Mouse (Mus musculus) intestine, embryonic 15.5 days (tissue): ENCODE measurements around the gene Hist2h2be. TPM values are rescaled to one million over a fixed set of nuclear protein-coding genes. Genes with fewer than 3 reads are reported as not detected.
"Not testable (repeated sequence)": the region's sequence is repeated elsewhere in the genome, so short reads cannot be mapped to it uniquely, and the experiment has no call there.

Experiments
- ATAC-seq: fragments of 200-750 bp; cut with Nextera tagmentation; 2 replicates; pipeline ENCODE4 v1.8.0; 2017; ENCODE audit warnings: moderate TSS enrichment, moderate library complexity
- H3K27ac ChIP-seq: fragments of 300-500 bp; sonication (generic); 2 replicates; pipeline ENCODE4 v1.5.1; 2015; ENCODE audit warnings: mild to moderate bottlenecking, inconsistent platforms
- H3K27me3 ChIP-seq: fragments of 300-500 bp; sonication (generic); replicated peaks from 2 replicates; pipeline ENCODE4 v1.6.1; 2015; ENCODE audit warnings: inconsistent platforms
- H3K36me3 ChIP-seq: fragments of 300-500 bp; sonication (generic); 2 replicates; pipeline ENCODE4 v1.6.1; 2015; ENCODE audit warnings: inconsistent platforms
- H3K4me1 ChIP-seq: fragments of 300-500 bp; sonication (generic); replicated peaks from 2 replicates; pipeline ENCODE4 v1.6.1; 2015; ENCODE audit warnings: inconsistent platforms
- H3K4me2 ChIP-seq: fragments of 300-500 bp; sonication (generic); replicated peaks from 2 replicates; pipeline ENCODE4 v1.6.1; 2015; ENCODE audit warnings: mild to moderate bottlenecking, inconsistent platforms
- H3K4me3 ChIP-seq: fragments of 300-500 bp; sonication (generic); replicated peaks from 2 replicates; pipeline ENCODE4 v1.5.1; 2015; ENCODE audit warnings: inconsistent platforms
- H3K9ac ChIP-seq: fragments of 300-500 bp; sonication (generic); 2 replicates; pipeline ENCODE4 v1.6.1; 2015; ENCODE audit warnings: inconsistent platforms
- H3K9me3 ChIP-seq: fragments of 300-500 bp; sonication (generic); 2 replicates; pipeline ENCODE4 v1.6.1; 2016; ENCODE audit warnings: inconsistent platforms
- WGBS: fragments of 180-500 bp; shearing (Covaris S2); methylation state at CpG from one replicate; pipeline ENCODE4 v1.1.7; 2015; 5-methylcytosine and 5-hydroxymethylcytosine counted together
- polyA plus RNA-seq: library from polyadenylated mRNA; unstranded; fragments of >200 nt; fragmentation: Nextera tagmentation; extraction: Ambion mirVana; gene quantifications from 2 replicates; pipeline ENCODE4 v1.2.1, GENCODE M21; 2015

Gene Hist2h2be
- polyA plus RNA-seq, 1 experiment from 2014 or later: 7.1 TPM

- no peak for ATAC-seq
- H3K27me3 ChIP-seq: no peaks in the 10 kb centered on the region
- H3K4me3 ChIP-seq: no peak overlapping the region
- H3K4me1 ChIP-seq: no peaks in the 10 kb centered on the region
- H3K9me3 ChIP-seq: no peaks in the 10 kb centered on the region
- H3K9ac ChIP-seq: no peak overlapping the region
- no peak overlapping the region for H3K27ac ChIP-seq
- WGBS: 24% methylated on average over 15 of the region's 15 CpGs
- no peak overlapping the region for H3K4me2 ChIP-seq
- H3K36me3 ChIP-seq: no peaks in the 10 kb centered on the region
Observed at GRCm38 (mm10) chr3:96209242-96209641, 11.7 kb upstream of the Hist2h2be start.

GRCm38 (mm10) chr3:96219191-96219641 is 1.7 kb upstream of the Hist2h2be start:
- Histone ChIP-seq H3K36me3 (no peaks in the 10 kb centered on the region), H3K9me3 (no peaks in the 10 kb centered on the region), H3K4me2 (peak overlapping the region; percentile 83), H3K4me1 (peaks cover 13% of the 10 kb centered on the region; the same call in 1 of the 2 replicates), H3K9ac (peak overlapping the region; percentile 55), H3K4me3 (peak overlapping the region; percentile 56), H3K27me3 (no peaks in the 10 kb centered on the region), H3K27ac (peak overlapping the region; percentile 98)
- peak; percentile 11 for ATAC-seq
- WGBS: under 1% methylated on average over 12 of the region's 12 CpGs

- H3K4me1 ChIP-seq: peaks cover 13% of the 10 kb centered on the region; the same call in 1 of the 2 replicates
- no peaks in the 10 kb centered on the region for H3K27me3 ChIP-seq
- no peaks in the 10 kb centered on the region for H3K36me3 ChIP-seq
- peak within 1 kb of the TSS; percentile 56 for H3K4me3 ChIP-seq
- H3K9me3 ChIP-seq: no peaks in the 10 kb centered on the region
- peak within 1 kb of the TSS; percentile 98 for H3K27ac ChIP-seq
- peak within 1 kb of the TSS; percentile 83 for H3K4me2 ChIP-seq
- under 1% methylated on average over 37 of the region's 37 CpGs for WGBS
- peak; percentile 86 for ATAC-seq
- H3K9ac ChIP-seq: peak within 1 kb of the TSS; percentile 73
Observed at GRCm38 (mm10) chr3:96219661-96220130, 1.2 kb upstream of the Hist2h2be start, which contains the start of the genes Bola1 and Hist2h2ab. TSS of gene Bola1 (minus strand) at chr3:96219709. TSS of gene Hist2h2ab (plus strand) at chr3:96219865.

GRCm38 (mm10) chr3:96220131-96220764 is 671 bp upstream of the Hist2h2be start:
- ATAC-seq: peak; percentile 7; the same call in 1 of the 2 replicates
- H3K9me3 ChIP-seq, H3K27me3 ChIP-seq, H3K36me3 ChIP-seq: not testable (repeated sequence)
- peak overlapping the region; percentile 98 for H3K27ac ChIP-seq
- peak overlapping the region; percentile 83 for H3K4me2 ChIP-seq
- WGBS: under 1% methylated on average over 37 of the region's 47 CpGs
- peaks cover 13% of the 10 kb centered on the region; the same call in 1 of the 2 replicates for H3K4me1 ChIP-seq
- peak overlapping the region; percentile 56 for H3K4me3 ChIP-seq
- H3K9ac ChIP-seq: peak overlapping the region; percentile 73

- WGBS: 24% methylated on average over 9 of the region's 9 CpGs
- no peaks in the 10 kb centered on the region for H3K27me3 ChIP-seq
- no peak for ATAC-seq
- peak overlapping the region; percentile 98 for H3K27ac ChIP-seq
- H3K4me2 ChIP-seq: peak overlapping the region; percentile 83
- peak overlapping the region; percentile 44 for H3K9ac ChIP-seq
- peaks cover 11% of the 10 kb centered on the region; the same call in 1 of the 2 replicates for H3K4me1 ChIP-seq
- peak overlapping the region; percentile 56 for H3K4me3 ChIP-seq
- no peaks in the 10 kb centered on the region for H3K36me3 ChIP-seq
- H3K9me3 ChIP-seq: no peaks in the 10 kb centered on the region
Observed at GRCm38 (mm10) chr3:96221640-96222038, 720 bp downstream of the Hist2h2be start.

- no peak overlapping the region for H3K4me3 ChIP-seq
- H3K4me2 ChIP-seq: peak overlapping the region; percentile 83; the same call in 1 of the 2 replicates
- no peaks in the 10 kb centered on the region for H3K9me3 ChIP-seq
- WGBS: 88% methylated on average over 4 of the region's 4 CpGs
- no peak overlapping the region; the same call in 1 of the 2 replicates for H3K9ac ChIP-seq
- peaks cover 11% of the 10 kb centered on the region; the same call in 1 of the 2 replicates for H3K4me1 ChIP-seq
- no peaks in the 10 kb centered on the region for H3K27me3 ChIP-seq
- no peak overlapping the region for H3K27ac ChIP-seq
- H3K36me3 ChIP-seq: no peaks in the 10 kb centered on the region
- no peak for ATAC-seq
Observed at GRCm38 (mm10) chr3:96222774-96223173, 1.9 kb downstream of the Hist2h2be start.

GRCm38 (mm10) chr3:96225421-96225820 is 4.5 kb downstream of the Hist2h2be start:
- Histone ChIP-seq H3K4me3 (no peak overlapping the region), H3K36me3 (no peaks in the 10 kb centered on the region), H3K27me3 (no peaks in the 10 kb centered on the region), H3K9me3 (no peaks in the 10 kb centered on the region), H3K4me1 (peaks cover 11% of the 10 kb centered on the region; the same call in 1 of the 2 replicates), H3K9ac (no peak overlapping the region), H3K4me2 (no peak overlapping the region), H3K27ac (no peak overlapping the region)
- ATAC-seq: no peak
- 49% methylated on average over 2 of the region's 2 CpGs for WGBS

GRCm38 (mm10) chr3:96226695-96227648 is 6.1 kb downstream of the Hist2h2be start:
- no peaks in the 10 kb centered on the region for H3K27me3 ChIP-seq
- 0 out of 2 replicates have a peak, but pooled peaks cover 6% of the 10 kb centered on the region for H3K4me1 ChIP-seq
- H3K4me2 ChIP-seq: no peak overlapping the region
- WGBS: 60% methylated on average over 8 of the region's 8 CpGs
- no peaks in the 10 kb centered on the region for H3K9me3 ChIP-seq
- no peaks in the 10 kb centered on the region for H3K36me3 ChIP-seq
- H3K27ac ChIP-seq: no peak overlapping the region
- 0 out of 2 replicates have a peak, but pooled peaks have one; percentile 40 for ATAC-seq
- H3K4me3 ChIP-seq: no peak overlapping the region
- H3K9ac ChIP-seq: no peak overlapping the region

GRCm38 (mm10) chr3:96228828-96229227 is 7.9 kb downstream of the Hist2h2be start:
- Histone ChIP-seq H3K9ac (no peak overlapping the region), H3K4me2 (no peak overlapping the region), H3K27me3 (no peaks in the 10 kb centered on the region), H3K4me1 (0 out of 2 replicates have a peak, but pooled peaks cover under 1% of the 10 kb centered on the region), H3K36me3 (no peaks in the 10 kb centered on the region), H3K4me3 (no peak overlapping the region), H3K27ac (no peak overlapping the region), H3K9me3 (no peaks in the 10 kb centered on the region)
- WGBS: 48% methylated on average over 2 of the region's 2 CpGs
- no peak for ATAC-seq

- Histone ChIP-seq H3K4me2 (no peak overlapping the region), H3K36me3 (no peaks in the 10 kb centered on the region), H3K27me3 (no peaks in the 10 kb centered on the region), H3K9ac (no peak overlapping the region), H3K27ac (no peak overlapping the region), H3K9me3 (no peaks in the 10 kb centered on the region), H3K4me1 (no peaks in the 10 kb centered on the region), H3K4me3 (no peak overlapping the region)
- WGBS: 75% methylated on average over 2 of the region's 2 CpGs
- no peak for ATAC-seq
Observed at GRCm38 (mm10) chr3:96230404-96230803, 9.5 kb downstream of the Hist2h2be start.

GRCm38 (mm10) chr3:96230910-96231757 is 10.2 kb downstream of the Hist2h2be start:
- WGBS: 78% methylated on average over 4 of the region's 4 CpGs
- ATAC-seq: no peak
- no peak overlapping the region for H3K4me3 ChIP-seq

More at GRCm38 (mm10) chr3:96230910-96231757, 10.2 kb downstream of the Hist2h2be start:
- Histone ChIP-seq H3K36me3 (no peaks in the 10 kb centered on the region), H3K4me2 (no peak overlapping the region), H3K27me3 (no peaks in the 10 kb centered on the region), H3K27ac (no peak overlapping the region), H3K9ac (no peak overlapping the region), H3K9me3 (no peaks in the 10 kb centered on the region), H3K4me1 (no peaks in the 10 kb centered on the region)
